Mouse (Mus musculus) heart, adult 2 months (tissue): ENCODE results near the gene Ripply3. TPM values are rescaled to one million over a fixed set of nuclear protein-coding genes. Genes with fewer than 3 reads are reported as not detected.
"Not testable (repeated sequence)": the region's sequence is repeated elsewhere in the genome, so short reads cannot be mapped to it uniquely, and the experiment has no call there.

Experiments
- DNase-seq, 2 experiments: peaks; one replicate each; pipeline ENCODE4 v3.0.0; 2021
- H3K27ac ChIP-seq: fragments of 200-600 bp; 2 replicates; pipeline ENCODE4 v1.8.1; 2022
- H3K27me3 ChIP-seq: fragments of 200-500 bp; 2 replicates; pipeline ENCODE4 v1.6.1; 2012; ENCODE audit warnings: mild to moderate bottlenecking, low read length, inconsistent platforms, mixed read lengths; ENCODE audit not compliant: control insufficient read depth, insufficient read depth
- H3K36me3 ChIP-seq: fragments of 200-500 bp; 2 replicates; pipeline ENCODE4 v1.6.1; 2012; ENCODE audit warnings: low read length, inconsistent platforms; ENCODE audit not compliant: control insufficient read depth, insufficient read depth
- H3K4me1 ChIP-seq: fragments of 200-500 bp; 2 replicates; pipeline ENCODE4 v1.6.1; 2011; ENCODE audit warnings: low read length; ENCODE audit not compliant: control insufficient read depth, insufficient read depth
- H3K4me3 ChIP-seq: fragments of 200-600 bp; 2 replicates; pipeline ENCODE4 v1.8.1; 2022
- H3K79me2 ChIP-seq: fragments of 200-500 bp; replicated peaks from 2 replicates; pipeline ENCODE4 v1.6.1; 2012; ENCODE audit warnings: mild to moderate bottlenecking, inconsistent platforms, low read length, moderate library complexity, mixed read lengths; ENCODE audit not compliant: control insufficient read depth, insufficient read depth
- H3K9ac ChIP-seq: fragments of 200-500 bp; 2 replicates; pipeline ENCODE4 v1.6.1; 2012; ENCODE audit warnings: low read depth, mild to moderate bottlenecking, control low read depth, inconsistent platforms, low read length, mixed read lengths
- CTCF ChIP-seq: fragments of 200-600 bp; IDR thresholded peaks from 2 replicates; pipeline ENCODE4 v1.8.1; 2022; ENCODE audit warnings: antibody characterized with exemption, mild to moderate bottlenecking, moderate library complexity
- EP300 ChIP-seq: fragments of 200-500 bp; IDR thresholded peaks from 2 replicates; pipeline ENCODE4 v1.6.1; 2011; ENCODE audit warnings: low read depth, low read length, control low read depth; ENCODE audit not compliant: insufficient read depth
- POLR2A ChIP-seq: fragments of 200-500 bp; IDR thresholded peaks from 2 replicates; pipeline ENCODE4 v1.6.1; 2011; ENCODE audit warnings: mild to moderate bottlenecking, low read depth, low read length, control low read depth; ENCODE audit not compliant: insufficient read depth
- WGBS: fragments of 180-500 bp; shearing (Covaris S2); methylation state at CpG from one replicate; pipeline ENCODE4 v1.1.7; 2018; 5-methylcytosine and 5-hydroxymethylcytosine counted together
- intact Hi-C: fragments of 180-260 bp; cut with DNase I; formaldehyde crosslinking; loops from one replicate; pipeline ENCODE4 v1.15.1; 2025
- polyA plus RNA-seq: library from polyadenylated mRNA; depleted of rRNA; stranded (reverse); fragments of >200 nt; gene quantifications from 2 replicates; pipeline ENCODE4 v1.2.3, GENCODE M21; 2012
- total RNA-seq, 2 experiments: library from RNA; stranded (reverse); gene quantifications; 2 replicates each; pipeline ENCODE4 v1.2.3; 2021

Gene Ripply3
- total and polyA plus RNA-seq, 3 experiments, result 2.9 to 5.1 (median 3.9) TPM

DNA sequence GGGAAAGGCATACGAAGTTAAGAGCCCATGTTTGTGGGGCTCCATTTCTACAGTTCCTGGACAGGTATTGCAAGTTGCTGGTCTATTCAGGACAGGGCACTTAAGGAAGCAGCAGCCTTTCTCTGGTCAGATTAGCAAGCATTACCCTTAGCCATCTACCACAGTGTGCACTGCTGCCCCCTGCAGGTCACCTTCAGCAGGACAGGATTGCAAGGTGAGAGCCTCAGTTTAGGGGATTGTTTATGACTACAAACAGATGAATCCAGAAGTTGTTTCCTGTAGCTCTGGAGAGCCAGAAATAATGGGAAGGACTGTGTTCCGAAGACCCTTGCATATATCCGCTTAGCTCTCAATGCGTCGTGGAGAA is 3.6 kb downstream of the Ripply3 start:
- Histone ChIP-seq H3K4me3 (no peak overlapping the region), H3K79me2 (no peaks in the 10 kb centered on the region), H3K27ac (no peak overlapping the region), H3K4me1 (no peaks in the 10 kb centered on the region), H3K27me3 (no peaks in the 10 kb centered on the region), H3K36me3 (no peaks in the 10 kb centered on the region), H3K9ac (no peak overlapping the region)
- WGBS, result 63% methylated on average over 5 of the region's 5 CpGs
- peak; percentile 68; the same call in 1 of the 2 replicates for TF ChIP-seq EP300
- TF ChIP-seq POLR2A, result no peak
- TF ChIP-seq CTCF, result peak; percentile 93; the same call in 1 of the 2 replicates
- intact Hi-C loops, result loop anchor here (1.0 kb wide), 1 partner anchor 63 kb away; no protein-coding TSS in a partner anchor
- peak; percentile 62 to 84 for DNase-seq

GRCm38 (mm10) chr16:94335656-94336055 is 7.4 kb downstream of the Ripply3 start:
- no peak for DNase-seq
- WGBS, result 54% methylated on average over 5 of the region's 5 CpGs
- H3K4me1 ChIP-seq, result no peaks in the 10 kb centered on the region
- H3K79me2 ChIP-seq, result no peaks in the 10 kb centered on the region
- TF ChIP-seq CTCF, result no peak
- TF ChIP-seq POLR2A, result no peak
- TF ChIP-seq EP300, result no peak
- no peaks in the 10 kb centered on the region for H3K36me3 ChIP-seq
- H3K27ac ChIP-seq, result no peak overlapping the region
- intact Hi-C loops, result no loop called here
- H3K4me3 ChIP-seq, result no peak overlapping the region
- H3K27me3 ChIP-seq, result no peaks in the 10 kb centered on the region
- no peak overlapping the region for H3K9ac ChIP-seq

- H3K27me3 ChIP-seq, H3K36me3 ChIP-seq, intact Hi-C loops, H3K4me3 ChIP-seq, H3K27ac ChIP-seq, DNase-seq, H3K9ac ChIP-seq, H3K79me2 ChIP-seq, H3K4me1 ChIP-seq: not testable (repeated sequence)
- WGBS, result 89% methylated on average over 22 of the region's 22 CpGs
These were observed 11.2 kb downstream of the Ripply3 start for GRCm38 (mm10) chr16:94339164-94340160.

GRCm38 (mm10) chr16:94345733-94346132 is 17.5 kb downstream of the Ripply3 start:
- TF ChIP-seq POLR2A, result no peak
- no peak for TF ChIP-seq CTCF
- no peak for TF ChIP-seq EP300
- H3K4me3 ChIP-seq, result no peak overlapping the region
- no peak overlapping the region for H3K27ac ChIP-seq
- WGBS, result 94% methylated on average over 1 of the region's 1 CpGs
- DNase-seq, result no peak
- no peaks in the 10 kb centered on the region for H3K36me3 ChIP-seq
- H3K79me2 ChIP-seq, result no peaks in the 10 kb centered on the region
- H3K4me1 ChIP-seq, result no peaks in the 10 kb centered on the region
- intact Hi-C loops, result no loop called here
- no peaks in the 10 kb centered on the region for H3K27me3 ChIP-seq
- H3K9ac ChIP-seq, result no peak overlapping the region

GRCm38 (mm10) chr16:94347080-94347731 is 19.0 kb downstream of the Ripply3 start:
- Histone ChIP-seq H3K9ac (no peak overlapping the region), H3K27me3 (no peaks in the 10 kb centered on the region), H3K4me1 (no peaks in the 10 kb centered on the region), H3K4me3 (no peak overlapping the region), H3K79me2 (no peaks in the 10 kb centered on the region), H3K36me3 (no peaks in the 10 kb centered on the region), H3K27ac (no peak overlapping the region)
- DNase-seq, result no peak
- WGBS, result 80% methylated on average over 7 of the region's 7 CpGs
- TF ChIP-seq POLR2A (no peak), EP300 (no peak), CTCF (no peak)
- intact Hi-C loops, result no loop called here

GRCm38 (mm10) chr16:94348779-94349178 is 20.6 kb downstream of the Ripply3 start:
- no peaks in the 10 kb centered on the region for H3K36me3 ChIP-seq
- no peaks in the 10 kb centered on the region for H3K79me2 ChIP-seq
- WGBS, result 87% methylated on average over 2 of the region's 2 CpGs
- DNase-seq, result no peak
- H3K9ac ChIP-seq, result no peak overlapping the region
- no peak overlapping the region for H3K27ac ChIP-seq
- no peak overlapping the region for H3K4me3 ChIP-seq
- no peaks in the 10 kb centered on the region for H3K27me3 ChIP-seq
- intact Hi-C loops, result no loop called here
- TF ChIP-seq POLR2A (no peak), EP300 (no peak), CTCF (no peak)
- no peaks in the 10 kb centered on the region for H3K4me1 ChIP-seq
